Mouse (Mus musculus): ENCODE measurements around the gene Tmem29. TPM values are rescaled to one million over a fixed set of nuclear protein-coding genes. Genes with fewer than 3 reads are reported as not detected.

Gene Tmem29
- polyA plus RNA-seq, 1 experiment from 2014 or later: 54.1 TPM

DNA sequence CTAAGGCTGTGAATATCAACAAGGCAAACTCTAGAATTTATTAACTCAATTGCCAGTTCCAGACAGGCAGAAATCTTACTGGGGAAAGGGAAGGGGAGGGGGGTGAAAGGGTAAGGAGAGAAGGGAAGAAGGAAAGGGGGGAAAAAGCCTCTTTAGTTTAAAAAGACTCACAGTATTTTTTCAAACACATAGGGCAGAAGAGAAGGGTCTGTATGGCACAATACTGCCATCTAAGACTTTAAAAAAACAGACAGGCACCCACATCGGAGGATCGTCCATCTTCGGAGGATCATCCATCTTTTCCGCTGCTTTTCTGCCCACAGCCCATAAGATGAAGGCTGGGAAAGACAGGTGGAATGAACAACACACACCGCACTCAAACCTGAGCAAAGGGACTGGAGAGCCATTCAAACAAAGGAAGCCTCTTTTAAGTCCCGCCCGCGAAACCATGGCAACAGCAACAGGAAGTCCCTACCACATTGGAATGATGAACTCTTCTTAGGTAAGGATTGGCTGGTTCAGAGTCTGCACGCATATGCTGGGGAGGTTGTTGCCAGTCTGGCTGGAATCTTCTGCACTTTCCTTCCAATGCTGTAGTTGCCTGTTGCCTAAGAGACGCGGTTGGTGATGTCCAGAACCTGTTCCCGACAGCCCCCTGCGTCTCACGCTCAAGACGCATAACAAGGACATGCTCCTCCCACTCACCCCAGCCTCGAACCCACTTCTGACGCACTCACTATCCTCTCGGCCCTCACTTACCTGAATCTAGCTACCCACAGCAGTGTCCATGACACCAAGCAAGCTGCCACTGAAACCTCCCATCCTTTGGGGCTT lies 18.2 kb downstream of the Tmem29 start:
- Histone ChIP-seq H3K36me3 (no peaks in the 10 kb centered on the region), H3K4me2 (replicated peaks) (peak overlapping the region; percentile 47), H3K27ac (replicated peaks) (peak overlapping the region; percentile 90), H3K9ac (replicated peaks) (peak overlapping the region; percentile 57), H3K27me3 (no peaks in the 10 kb centered on the region), H3K4me1 (no peaks in the 10 kb centered on the region), H3K9me3 (no peaks in the 10 kb centered on the region), H3K4me3 (peak overlapping the region; percentile 44)
- peak; percentile 97 for ATAC-seq (replicated peaks)
- 16% methylated on average over 18 of the region's 18 CpGs for WGBS

DNA sequence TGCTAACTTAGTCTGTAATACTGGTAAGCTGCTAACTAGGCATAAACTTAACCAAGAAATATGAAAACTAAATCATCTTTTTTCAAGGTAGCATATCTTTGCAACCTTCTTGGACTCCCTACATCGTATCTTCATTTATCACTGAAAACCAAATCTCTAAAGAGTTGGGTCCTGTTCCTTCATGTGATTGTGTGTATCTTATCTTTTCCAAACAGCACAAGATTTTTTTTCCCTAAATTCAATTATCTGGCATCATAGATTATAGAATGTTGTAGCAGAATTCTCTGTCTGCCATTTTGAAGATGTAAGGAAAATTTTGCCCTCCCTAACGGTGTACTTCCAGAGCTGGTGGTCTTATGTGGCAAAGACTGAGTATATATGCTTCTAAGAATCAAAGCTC lies 22.6 kb downstream of the Tmem29 start:
- no peaks in the 10 kb centered on the region for H3K9me3 ChIP-seq
- no peak overlapping the region for H3K4me2 ChIP-seq (replicated peaks)
- H3K27me3 ChIP-seq: no peaks in the 10 kb centered on the region
- no peak overlapping the region for H3K4me3 ChIP-seq
- WGBS: 89% methylated on average over 2 of the region's 2 CpGs
- H3K9ac ChIP-seq (replicated peaks): no peak overlapping the region
- no peak overlapping the region for H3K27ac ChIP-seq (replicated peaks)
- no peak for ATAC-seq (replicated peaks)
- no peaks in the 10 kb centered on the region for H3K4me1 ChIP-seq
- H3K36me3 ChIP-seq: no peaks in the 10 kb centered on the region

DNA sequence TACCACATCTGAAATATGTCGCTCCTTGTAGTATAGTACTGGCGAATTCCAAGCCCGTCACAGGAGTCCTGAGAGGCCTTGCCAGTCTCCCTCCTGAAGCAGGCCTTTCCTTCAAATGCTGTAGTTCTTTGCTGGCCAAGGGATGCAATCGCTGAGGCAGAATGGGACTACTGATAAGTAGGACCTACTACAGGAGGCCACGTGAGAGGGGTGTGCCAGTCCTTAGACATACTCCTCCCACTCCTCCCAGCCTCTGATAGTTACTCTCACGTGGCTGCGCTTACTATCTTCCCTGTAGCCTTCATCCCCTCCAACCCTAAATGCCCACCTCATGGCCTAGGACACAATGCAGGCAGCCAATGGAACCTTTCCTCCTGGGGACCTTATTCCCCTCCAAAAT lies 23.6 kb downstream of the Tmem29 start:
- Histone ChIP-seq H3K4me3 (no peak overlapping the region), H3K4me1 (no peaks in the 10 kb centered on the region), H3K27ac (replicated peaks) (no peak overlapping the region), H3K9ac (replicated peaks) (no peak overlapping the region), H3K36me3 (no peaks in the 10 kb centered on the region), H3K4me2 (replicated peaks) (no peak overlapping the region), H3K9me3 (no peaks in the 10 kb centered on the region), H3K27me3 (no peaks in the 10 kb centered on the region)
- 85% methylated on average over 7 of the region's 7 CpGs for WGBS
- no peak for ATAC-seq (replicated peaks)

DNA sequence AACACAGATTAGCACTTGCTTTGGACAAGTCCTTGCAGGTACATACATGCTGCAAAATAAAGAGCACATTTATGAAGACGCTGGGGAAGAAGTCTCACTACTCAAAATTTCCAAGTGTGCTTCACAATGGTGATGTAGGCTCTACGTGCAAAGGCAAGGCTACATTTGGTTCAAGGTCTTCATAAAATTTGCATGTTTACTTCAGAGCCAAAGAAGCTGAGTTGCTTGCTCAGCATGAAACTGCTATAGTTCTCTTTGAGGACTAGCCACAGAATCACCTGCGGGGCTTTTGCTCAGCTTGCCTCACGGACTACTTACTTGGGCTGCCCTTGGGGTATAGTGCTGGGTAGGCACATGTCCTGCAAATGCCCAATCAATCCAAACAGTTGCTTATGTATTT lies 45.4 kb downstream of the Tmem29 start:
- no peak overlapping the region for H3K4me2 ChIP-seq (replicated peaks)
- no peak overlapping the region for H3K4me3 ChIP-seq
- no peak overlapping the region for H3K9ac ChIP-seq (replicated peaks)
- H3K36me3 ChIP-seq: no peaks in the 10 kb centered on the region
- no peaks in the 10 kb centered on the region for H3K4me1 ChIP-seq
- H3K9me3 ChIP-seq: no peaks in the 10 kb centered on the region
- no peak for ATAC-seq (replicated peaks)
- no peaks in the 10 kb centered on the region for H3K27me3 ChIP-seq
- 94% methylated on average over 4 of the region's 4 CpGs for WGBS
- H3K27ac ChIP-seq (replicated peaks): no peak overlapping the region

Other genes with a start within 250 kb of the Tmem29 start
- gene Alas2, start 88.2 kb upstream of the Tmem29 start, polyA plus RNA-seq (2015; fragmentation: Nextera tagmentation; extraction: Ambion mirVana): 34.8 and 37.8 TPM in 2 replicates
- gene Pfkfb1, start 129.1 kb upstream of the Tmem29 start, polyA plus RNA-seq (2015; fragmentation: Nextera tagmentation; extraction: Ambion mirVana): 3.9 and 4.1 TPM in 2 replicates
- 21.7 and 26.0 TPM in 2 replicates for gene Apex2, start 130.7 kb upstream of the Tmem29 start, polyA plus RNA-seq (2015; fragmentation: Nextera tagmentation; extraction: Ambion mirVana)
- 59.5 and 59.6 TPM in 2 replicates for gene Tro, start 198.4 kb upstream of the Tmem29 start, polyA plus RNA-seq (2015; fragmentation: Nextera tagmentation; extraction: Ambion mirVana)

All from forebrain, embryonic 15.5 days (tissue).